Mouse (Mus musculus) lung, adult 2 months (tissue): ENCODE results near the gene Cd40. TPM values are rescaled to one million over a fixed set of nuclear protein-coding genes. Genes with fewer than 3 reads are reported as not detected.

Experiments used
- DNase-seq: peaks from one replicate; pipeline ENCODE4 v3.0.0; 2022
- H3K4me1 ChIP-seq: fragments of 200-500 bp; 2 replicates; pipeline ENCODE4 v1.6.1; 2011; ENCODE audit warnings: low read length; ENCODE audit not compliant: control insufficient read depth, insufficient read depth
- H3K4me3 ChIP-seq: fragments of 200-500 bp; replicated peaks from 2 replicates; pipeline ENCODE3; 2011; ENCODE audit warnings: low read depth, mild to moderate bottlenecking, control low read depth, low read length; ENCODE audit errors: extremely low read depth
- CTCF ChIP-seq: fragments of 200-500 bp; IDR thresholded peaks from 2 replicates; pipeline ENCODE4 v1.5.1; 2011; ENCODE audit warnings: mild to moderate bottlenecking, low read length, control low read depth; ENCODE audit not compliant: insufficient read depth
- POLR2A ChIP-seq: fragments of 200-500 bp; IDR thresholded peaks from 2 replicates; pipeline ENCODE4 v1.6.1; 2011; ENCODE audit warnings: low read depth, mild to moderate bottlenecking, control low read depth, low read length, borderline replicate concordance; ENCODE audit errors: extremely low read depth
- WGBS: fragments of 180-500 bp; shearing (Covaris S2); methylation state at CpG from one replicate; pipeline ENCODE4 v1.1.7; 2018; 5-methylcytosine and 5-hydroxymethylcytosine counted together
- polyA plus RNA-seq: library from polyadenylated mRNA; depleted of rRNA; stranded (reverse); fragments of >200 nt; gene quantifications from 2 replicates; pipeline ENCODE4 v1.2.3, GENCODE M21; 2012; rRNA removed

The Cd40 gene
- polyA plus RNA-seq, 1 experiment = 51.7 TPM

DNA sequence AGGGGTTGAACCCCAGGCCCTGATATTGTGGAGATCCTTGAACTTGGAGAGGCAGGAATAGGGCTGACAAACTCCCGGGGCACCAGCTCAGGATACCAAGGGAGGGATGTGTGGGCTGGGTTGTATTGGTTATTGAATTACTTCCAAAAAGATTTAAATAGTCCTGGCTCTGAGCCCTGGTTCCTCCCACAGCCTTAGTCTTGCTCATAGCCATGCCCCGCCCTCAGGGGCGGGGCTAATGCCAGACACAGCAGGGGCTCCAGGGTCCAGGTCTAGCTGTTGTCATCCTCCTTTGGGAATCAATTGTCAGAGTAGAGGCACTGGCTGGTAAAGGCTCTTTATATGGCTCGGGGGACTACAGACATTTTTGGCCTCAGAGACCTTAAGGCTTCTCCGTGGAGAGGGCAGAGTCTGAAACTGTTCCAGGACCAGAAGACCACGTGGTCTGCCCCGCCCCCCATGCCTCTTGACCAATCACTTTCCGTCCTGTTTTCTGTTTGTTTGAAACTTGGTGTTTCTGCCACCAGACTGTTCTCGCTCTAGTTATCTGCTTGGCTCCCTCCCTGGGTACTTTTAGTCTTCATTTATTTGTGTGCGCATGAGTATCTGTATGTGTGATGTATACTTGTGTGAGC is 65.9 kb downstream of the Cd40 start:
- WGBS = 23% methylated on average over 10 of the region's 10 CpGs
- TF ChIP-seq POLR2A = no peak
- TF ChIP-seq CTCF = no peak
- no peak for DNase-seq
- Histone ChIP-seq H3K4me1 (no peaks in the 10 kb centered on the region), H3K4me3 (no peak overlapping the region)

Other genes starting within 250 kb of the Cd40 start
- gene Zswim1, start 232.9 kb upstream of the Cd40 start, polyA plus RNA-seq = 9.8 and 10.3 TPM in 2 replicates
- gene Spata25, start 227.1 kb upstream of the Cd40 start, polyA plus RNA-seq = 0.54 and 1.1 TPM in 2 replicates
- gene Ctsa, start 222.8 kb upstream of the Cd40 start, polyA plus RNA-seq = 289 and 294 TPM in 2 replicates
- gene Neurl2, start 222.2 kb upstream of the Cd40 start, polyA plus RNA-seq = 14.8 and 17.9 TPM in 2 replicates
- 873 and 1,096 TPM in 2 replicates for gene Pltp, start 197.9 kb upstream of the Cd40 start, polyA plus RNA-seq
- 42.9 and 44.3 TPM in 2 replicates for gene Pcif1, start 176.3 kb upstream of the Cd40 start, polyA plus RNA-seq
- gene Zfp335, start 143.9 kb upstream of the Cd40 start, polyA plus RNA-seq = 33.2 and 34.9 TPM in 2 replicates
- 12.4 and 13.4 TPM in 2 replicates for gene Mmp9, start 114.8 kb upstream of the Cd40 start, polyA plus RNA-seq
- 3.6 and 3.9 TPM in 2 replicates for gene Slc12a5, start 94.8 kb upstream of the Cd40 start, polyA plus RNA-seq
- 27.7 and 29.1 TPM in 2 replicates for gene Ncoa5, start 20.8 kb upstream of the Cd40 start, polyA plus RNA-seq
- gene 1700025C18Rik, start 35.1 kb downstream of the Cd40 start, polyA plus RNA-seq = not detected in 2 replicates
- gene Cdh22, start 179.2 kb downstream of the Cd40 start, polyA plus RNA-seq = 2.0 and 3.0 TPM in 2 replicates
- 52.3 and 55.0 TPM in 2 replicates for gene Slc35c2, start 232.2 kb downstream of the Cd40 start, polyA plus RNA-seq